Mouse (Mus musculus) ES-E14 (cell line): ENCODE data around the gene Nhsl1. TPM values are rescaled to one million over a fixed set of nuclear protein-coding genes. Genes with fewer than 3 reads are reported as not detected.

Source experiments
- DNase-seq: peaks from one replicate; pipeline ENCODE4 v3.0.0-alpha.2; 2013; ENCODE audit warnings: low read depth, low spot score
- H3K27ac ChIP-seq: 2 replicates; pipeline ENCODE4 v1.5.1; 2012; ENCODE audit warnings: low read depth, mild to moderate bottlenecking, low read length, moderate library complexity, mixed read lengths; ENCODE audit not compliant: poor library complexity, insufficient read depth, severe bottlenecking
- H3K36me3 ChIP-seq: 2 replicates; pipeline ENCODE4 v1.6.1; 2012; ENCODE audit warnings: mild to moderate bottlenecking, low read length, moderate library complexity, mixed read lengths; ENCODE audit not compliant: control insufficient read depth, poor library complexity, insufficient read depth, severe bottlenecking
- H3K4me1 ChIP-seq, 2 experiments: fragments of 150-350 bp in 1 of 2; sonication (generic) in 1 of 2; 2 replicates each; pipeline ENCODE4 v1.6.1; 2012; ENCODE audit warnings: low read length in 2 of 2, mild to moderate bottlenecking in 1 of 2, mixed read lengths in 1 of 2; ENCODE audit not compliant: control insufficient read depth in 2 of 2, insufficient read depth in 2 of 2, poor library complexity in 1 of 2
- H3K4me3 ChIP-seq, 2 experiments: fragments of 150-350 bp in 1 of 2; sonication (generic) in 1 of 2; 2 replicates each; pipeline ENCODE4 v1.5.1; 2012; ENCODE audit warnings: low read length in 2 of 2, low read depth in 1 of 2, mild to moderate bottlenecking in 1 of 2, mixed read lengths in 1 of 2; ENCODE audit not compliant: insufficient read depth in 1 of 2, poor library complexity in 1 of 2, severe bottlenecking in 1 of 2
- H3K9ac ChIP-seq: 2 replicates; pipeline ENCODE4 v1.6.1; 2012; ENCODE audit warnings: low read depth, mild to moderate bottlenecking, low read length, mixed read lengths; ENCODE audit not compliant: poor library complexity, insufficient read depth, severe bottlenecking
- H3K9me3 ChIP-seq: fragments of 150-350 bp; sonication (generic); 2 replicates; pipeline ENCODE4 v1.6.1; 2012; ENCODE audit warnings: low read depth, mild to moderate bottlenecking, low read length; ENCODE audit not compliant: control insufficient read depth, insufficient read depth
- CHD2 ChIP-seq: IDR thresholded peaks from 2 replicates; pipeline ENCODE4 v1.6.1; 2014; ENCODE audit warnings: mild to moderate bottlenecking, low read depth, low read length, inconsistent platforms
- HCFC1 ChIP-seq: IDR thresholded peaks from 2 replicates; pipeline ENCODE4 v1.6.1; 2012; ENCODE audit warnings: low read length, inconsistent platforms, borderline replicate concordance; ENCODE audit not compliant: insufficient read depth
- MAFK ChIP-seq: IDR thresholded peaks from 2 replicates; pipeline ENCODE4 v1.6.1; 2014; ENCODE audit warnings: mild to moderate bottlenecking, low read depth, low read length, inconsistent platforms; ENCODE audit not compliant: insufficient read depth
- ZC3H11A ChIP-seq: IDR thresholded peaks from 2 replicates; pipeline ENCODE4 v1.6.1; 2012; ENCODE audit warnings: low read depth, mild to moderate bottlenecking, inconsistent platforms, low read length, borderline replicate concordance
- ZNF384 ChIP-seq: IDR thresholded peaks from 2 replicates; pipeline ENCODE4 v1.6.1; 2012; ENCODE audit warnings: low read depth, low read length, inconsistent platforms
- in situ Hi-C, 2 experiments: fragments of 600-800 bp; cut with MboI; formaldehyde crosslinking; loops; one replicate each; pipeline ENCODE4 v1.15.1; 2025; ENCODE audit warnings: low sequenced_read_pairs in 2 of 2, inconsistent platforms in 1 of 2; ENCODE audit not compliant: unreplicated experiment in 2 of 2
- total RNA-seq: library from RNA; depleted of rRNA; stranded (reverse); fragments of 300-350 nt; gene quantifications from 2 replicates; pipeline ENCODE4 v1.2.3, GENCODE M21; 2012

The Nhsl1 gene
- total RNA-seq, 1 experiment = 7.7 TPM

DNA sequence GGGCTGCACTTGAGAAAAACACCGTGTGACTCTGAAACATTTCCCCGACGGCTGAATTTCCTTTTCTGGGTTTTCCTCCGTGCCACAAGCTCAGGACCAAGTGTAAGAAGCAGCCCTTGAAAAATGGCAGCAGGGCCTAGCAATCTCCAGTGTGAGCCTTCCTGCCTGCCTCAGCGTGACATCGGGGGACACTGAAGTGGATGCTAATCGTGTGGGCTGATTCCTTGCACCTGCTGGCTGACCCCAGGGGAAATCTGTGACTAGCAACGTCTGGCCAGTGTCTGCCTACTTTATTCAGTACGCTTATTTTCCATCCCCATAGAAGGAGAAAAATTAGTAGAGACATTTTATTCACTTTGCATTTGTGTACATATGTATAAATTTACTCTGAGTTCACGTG lies 100.7 kb downstream of the Nhsl1 start:
- DNase-seq = no peak
- Histone ChIP-seq H3K9me3 (no peaks in the 10 kb centered on the region), H3K27ac (peak overlapping the region; percentile 42; the same call in 1 of the 2 replicates), H3K9ac (no peak overlapping the region), H3K4me3 (no peak overlapping the region), H3K36me3 (no peaks in the 10 kb centered on the region; the same call in 1 of the 2 replicates), H3K4me1 (peaks cover 29 to 33% of the 10 kb centered on the region in 2 experiments)
- in situ Hi-C loops = no loop called here
- TF ChIP-seq ZNF384 = no peak
- no peak for TF ChIP-seq MAFK
- no peak for TF ChIP-seq HCFC1
- no peak for TF ChIP-seq ZC3H11A
- TF ChIP-seq CHD2 = no peak

DNA sequence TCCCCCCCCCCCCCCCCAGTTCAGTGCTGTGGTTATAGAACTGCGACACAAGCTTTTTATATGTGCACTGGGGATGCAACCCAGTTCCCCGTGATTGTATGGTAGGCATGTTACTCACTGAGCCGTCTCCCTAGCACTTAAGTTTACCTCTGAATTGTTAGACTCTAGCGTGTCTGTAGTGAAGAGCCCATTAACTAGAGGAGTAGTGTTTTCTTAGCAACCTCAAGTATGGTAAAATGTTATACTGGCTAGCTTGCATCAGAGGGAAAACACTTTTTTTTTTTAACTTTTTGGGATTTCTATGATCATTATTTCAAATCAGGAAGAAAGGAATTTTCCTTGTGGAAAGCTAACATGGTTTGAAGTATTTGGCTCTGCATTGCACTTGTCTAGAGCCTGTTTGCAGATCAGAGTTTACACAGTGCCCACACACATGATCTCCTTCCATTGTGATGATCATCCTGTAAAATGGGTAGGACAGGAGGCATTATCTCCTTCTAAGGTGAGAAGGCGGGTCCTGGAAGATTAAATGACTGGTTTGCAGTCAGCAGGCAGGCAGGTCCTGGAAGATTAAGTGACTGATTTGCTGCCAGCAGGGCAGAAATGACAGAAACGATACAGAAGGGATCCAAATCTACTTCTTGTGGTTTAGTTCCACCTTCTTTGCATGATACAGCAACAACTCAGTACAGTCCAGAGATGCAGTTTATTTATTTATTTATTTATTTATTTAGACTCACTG lies 101.6 kb downstream of the Nhsl1 start:
- Histone ChIP-seq H3K27ac (no peak overlapping the region; the same call in 1 of the 2 replicates), H3K9me3 (no peaks in the 10 kb centered on the region), H3K36me3 (no peaks in the 10 kb centered on the region; the same call in 1 of the 2 replicates), H3K4me1 (peaks cover 26 to 30% of the 10 kb centered on the region in 2 experiments), H3K9ac (no peak overlapping the region), H3K4me3 (no peak overlapping the region)
- in situ Hi-C loops = no loop called here
- TF ChIP-seq ZNF384 = no peak
- no peak for TF ChIP-seq MAFK
- no peak for TF ChIP-seq HCFC1
- no peak for TF ChIP-seq CHD2
- TF ChIP-seq ZC3H11A = no peak
- no peak for DNase-seq

GRCm38 (mm10) chr10:18422968-18423367 lies 104.2 kb downstream of the Nhsl1 start:
- Histone ChIP-seq H3K9ac (peak overlapping the region; percentile 16; the same call in 1 of the 2 replicates), H3K4me3 (no peak overlapping the region), H3K36me3 (no peaks in the 10 kb centered on the region; the same call in 1 of the 2 replicates), H3K27ac (peak overlapping the region; percentile 95), H3K4me1 (peaks cover 22 to 28% of the 10 kb centered on the region in 2 experiments), H3K9me3 (no peaks in the 10 kb centered on the region)
- in situ Hi-C loops = no loop called here
- TF ChIP-seq HCFC1 (no peak), CHD2 (0 out of 2 replicates have a peak, but pooled peaks have one; percentile 12)
- DNase-seq = no peak

GRCm38 (mm10) chr10:18423557-18423956 lies 104.8 kb downstream of the Nhsl1 start:
- peaks cover 20 to 26% of the 10 kb centered on the region in 2 experiments for H3K4me1 ChIP-seq
- no peak for DNase-seq
- no peak for TF ChIP-seq MAFK
- TF ChIP-seq ZNF384 = no peak
- peak overlapping the region; percentile 89; the same call in 1 of the 2 replicates for H3K27ac ChIP-seq
- in situ Hi-C loops = no loop called here
- H3K9ac ChIP-seq = peak overlapping the region; percentile 54; the same call in 1 of the 2 replicates
- H3K36me3 ChIP-seq = no peaks in the 10 kb centered on the region; the same call in 1 of the 2 replicates
- no peaks in the 10 kb centered on the region for H3K9me3 ChIP-seq
- peak overlapping the region in 1 of 2 experiments; percentile 11; a peak in 1 of 4 replicates for H3K4me3 ChIP-seq

DNA sequence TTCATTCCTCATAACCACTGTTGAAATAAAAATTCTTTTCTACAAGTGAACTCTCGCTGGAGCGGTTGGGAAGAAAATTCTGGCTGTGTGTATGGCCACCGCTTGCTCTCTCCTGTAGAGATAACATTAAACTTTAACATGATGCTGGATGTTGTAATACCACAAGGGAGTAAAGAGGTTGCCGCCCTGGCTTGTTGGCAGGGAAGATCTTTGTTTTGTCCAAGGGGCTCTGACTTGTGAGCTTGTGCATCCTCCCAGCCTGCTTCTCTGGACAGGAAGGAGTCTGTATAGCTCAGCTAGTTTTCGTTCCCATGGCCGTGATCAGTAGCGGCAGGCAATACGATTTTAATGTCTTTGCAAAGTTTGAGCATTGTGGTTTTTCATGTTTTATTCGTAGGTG lies 109.1 kb downstream of the Nhsl1 start:
- TF ChIP-seq ZNF384 (no peak), ZC3H11A (no peak), HCFC1 (no peak), MAFK (no peak), CHD2 (no peak)
- Histone ChIP-seq H3K9ac (no peak overlapping the region; the same call in 1 of the 2 replicates), H3K9me3 (no peaks in the 10 kb centered on the region), H3K4me3 (no peak overlapping the region), H3K4me1 (peaks cover 6 to 21% of the 10 kb centered on the region in 2 experiments), H3K36me3 (no peaks in the 10 kb centered on the region), H3K27ac (no peak overlapping the region)
- in situ Hi-C loops = no loop called here
- DNase-seq = no peak
